9 mouse cellular contexts compared by ENCODE assay signal in genomic region chr7:99813394-99813793, GRCm38 (mm10). TPM values are rescaled to one million over a fixed set of nuclear protein-coding genes. Genes with fewer than 3 reads are reported as not detected.
A peak's percentile ranks its signal among the peaks of the same experiment; 100 is the strongest.
DNase-seq lines count a peak whose midpoint lies in the region; ATAC-seq lines count a peak whose summit lies in the region.
"Had no signal": no experiment of that assay in that cellular context is flagged by ENCODE, and none has a peak within 500 bp of the region (broad histone marks: within the 10 kb centered on the region; RNA-seq: fewer than 3 reads in every experiment).

No protein-coding gene starts in this region.

- no peak overlapping the region for H3K4me3 ChIP-seq in heart, embryonic 10.5 days
- no peak overlapping the region for H3K4me3 ChIP-seq in heart, embryonic 12.5 days
- H3K4me3 ChIP-seq in limb, embryonic 10.5 days: no peak overlapping the region

- H3K4me1 ChIP-seq in heart, embryonic 10.5 days: peaks cover 4% of the 10 kb centered on the region; the same call in 1 of the 2 replicates
- H3K4me1 ChIP-seq in heart, embryonic 12.5 days (replicated peaks): 0 out of 2 replicates have a peak, but pooled peaks cover 8% of the 10 kb centered on the region
- H3K4me1 ChIP-seq in limb, embryonic 10.5 days: no peaks in the 10 kb centered on the region

- WGBS in heart, embryonic 10.5 days: 80% methylated on average over 11 of the region's 11 CpGs
- WGBS in heart, embryonic 12.5 days: 82% methylated on average over 11 of the region's 11 CpGs
- 90% methylated on average over 11 of the region's 11 CpGs for WGBS in limb, embryonic 10.5 days

- H3K27me3 ChIP-seq in heart, embryonic 10.5 days (ENCODE audit: insufficient read depth, poor library complexity, severe bottlenecking): no peaks in the 10 kb centered on the region
- H3K27me3 ChIP-seq in heart, embryonic 12.5 days (replicated peaks): no peaks in the 10 kb centered on the region
- H3K27me3 ChIP-seq in limb, embryonic 10.5 days (ENCODE audit: low read depth, poor library complexity, severe bottlenecking): no peaks in the 10 kb centered on the region

- no peaks in the 10 kb centered on the region for H3K9me3 ChIP-seq in heart, embryonic 10.5 days
- H3K9me3 ChIP-seq in heart, embryonic 12.5 days (replicated peaks): no peaks in the 10 kb centered on the region
- H3K9me3 ChIP-seq in limb, embryonic 10.5 days (replicated peaks): no peaks in the 10 kb centered on the region

- ATAC-seq in heart, embryonic 12.5 days (ENCODE audit: insufficient number of reproducible peaks, low FRiP score): no peak
- 0 out of 2 replicates have a peak, but pooled peaks have one; percentile 9 for ATAC-seq in neutrophil, adult 5-6 weeks (ENCODE audit: extremely low read depth, insufficient number of reproducible peaks, low FRiP score, poor library complexity, severe bottlenecking)

- DNase-seq in heart, embryonic 10.5 days (ENCODE audit: low spot score): peak; percentile 76
- DNase-seq in 416B (ENCODE audit: low read depth) (peak; percentile 45), R1 (ENCODE audit: low read depth, low spot score) (peak; percentile 62)
- DNase-seq in gastrocnemius, postnatal 25 days: peak; percentile 29
- no peak for DNase-seq in limb, embryonic 10.5 days (ENCODE audit: low spot score)
- no peak for DNase-seq in layer of hippocampus, postnatal 36 days

- no peak overlapping the region for H3K9ac ChIP-seq in heart, embryonic 12.5 days

- peaks cover 20% of the 10 kb centered on the region; the same call in 1 of the 2 replicates for H3K36me3 ChIP-seq in heart, embryonic 10.5 days
- peaks cover 18% of the 10 kb centered on the region for H3K36me3 ChIP-seq in heart, embryonic 12.5 days
- no peaks in the 10 kb centered on the region for H3K36me3 ChIP-seq in limb, embryonic 10.5 days

- H3K27ac ChIP-seq in heart, embryonic 10.5 days: no peak overlapping the region
- no peak overlapping the region for H3K27ac ChIP-seq in heart, embryonic 12.5 days (ENCODE audit: poor library complexity, severe bottlenecking)
- H3K27ac ChIP-seq in limb, embryonic 10.5 days: no peak overlapping the region

- H3K4me2 ChIP-seq in heart, embryonic 12.5 days: no peak overlapping the region

RNA-seq across cellular contexts. Expression of gene Neu3, which starts 14.8 kb away (rescaled TPM):
- 3.1 and 3.3 TPM in 2 replicates for polyA plus RNA-seq in heart, embryonic 10.5 days (2016; fragmentation: Nextera tagmentation; extraction: Ambion mirVana)
- 2.6 and 3.4 TPM in 2 replicates for polyA plus RNA-seq in heart, embryonic 12.5 days (2016; fragmentation: Nextera tagmentation; extraction: Ambion mirVana)
- total RNA-seq in gastrocnemius, postnatal 25 days (2021): 1 to 10 TPM; 2.4 to 2.8 TPM
- total RNA-seq in neutrophil, adult 5-6 weeks (2017): 1.6 and 1.7 TPM in 2 replicates
- polyA plus RNA-seq in limb, embryonic 10.5 days (2016; fragmentation: Nextera tagmentation; extraction: Ambion mirVana): 1.1 and 2.2 TPM in 2 replicates
- 1 to 10 TPM; 2.4 to 2.7 TPM for total RNA-seq in layer of hippocampus, postnatal 36 days (2021)

RNA-seq across cellular contexts. Expression of gene Xrra1, which starts 45.5 kb away (rescaled TPM):
- polyA plus RNA-seq in heart, embryonic 10.5 days (2016; fragmentation: Nextera tagmentation; extraction: Ambion mirVana): 0.24 and 0.31 TPM in 2 replicates
- polyA plus RNA-seq in heart, embryonic 12.5 days (2016; fragmentation: Nextera tagmentation; extraction: Ambion mirVana): 0.26 and 0.37 TPM in 2 replicates
- total RNA-seq in gastrocnemius, postnatal 25 days (2021): under 1 TPM in 1 of 2 experiments, not detected in 1; 0.49 TPM
- not detected in 2 replicates for total RNA-seq in neutrophil, adult 5-6 weeks (2017)
- polyA plus RNA-seq in limb, embryonic 10.5 days (2016; fragmentation: Nextera tagmentation; extraction: Ambion mirVana): 0.31 and 0.35 TPM in 2 replicates
- 1 to 10 TPM in 1 of 2 experiments, under 1 TPM in 1; 0.72 to 1.3 TPM for total RNA-seq in layer of hippocampus, postnatal 36 days (2021)
- total RNA-seq: hematopoietic stem cell, adult 5-6 weeks had no signal

RNA-seq across cellular contexts. Expression of gene Spcs2, which starts 49.9 kb away (rescaled TPM):
- polyA plus RNA-seq in heart, embryonic 10.5 days (2016; fragmentation: Nextera tagmentation; extraction: Ambion mirVana): 241 and 302 TPM in 2 replicates
- 218 and 220 TPM in 2 replicates for polyA plus RNA-seq in heart, embryonic 12.5 days (2016; fragmentation: Nextera tagmentation; extraction: Ambion mirVana)
- 10 to 100 TPM; 65.9 to 71.4 TPM for total RNA-seq in gastrocnemius, postnatal 25 days (2021)
- total RNA-seq in neutrophil, adult 5-6 weeks (2017): 70.7 and 76.8 TPM in 2 replicates
- 348 and 375 TPM in 2 replicates for polyA plus RNA-seq in limb, embryonic 10.5 days (2016; fragmentation: Nextera tagmentation; extraction: Ambion mirVana)
- total RNA-seq in layer of hippocampus, postnatal 36 days (2021): 100 to 1,000 TPM; 103 to 106 TPM

RNA-seq across cellular contexts. Expression of gene Olfr521, which starts 50.1 kb away (rescaled TPM):
- not detected in 2 replicates for polyA plus RNA-seq in heart, embryonic 10.5 days (2016; fragmentation: Nextera tagmentation; extraction: Ambion mirVana)
- not detected in 2 replicates for polyA plus RNA-seq in heart, embryonic 12.5 days (2016; fragmentation: Nextera tagmentation; extraction: Ambion mirVana)
- total RNA-seq in gastrocnemius, postnatal 25 days (2021): not detected
- total RNA-seq in neutrophil, adult 5-6 weeks (2017): not detected in 2 replicates
- polyA plus RNA-seq in limb, embryonic 10.5 days (2016; fragmentation: Nextera tagmentation; extraction: Ambion mirVana): not detected in 2 replicates
- total RNA-seq in layer of hippocampus, postnatal 36 days (2021): not detected
- total RNA-seq: hematopoietic stem cell, adult 5-6 weeks had no signal

Comparison
In these comparisons a context has a peak if more than half of its experiments do, and no peak if none do; other contexts are left out.
1. DNase-seq: peak in heart, embryonic 10.5 days (single experiment), 416B (single experiment), R1 (single experiment) and gastrocnemius, postnatal 25 days (single experiment); none in limb, embryonic 10.5 days (single experiment) and layer of hippocampus, postnatal 36 days (0 of 2).